Mouse (Mus musculus): ENCODE results near the gene BC016579. TPM values are rescaled to one million over a fixed set of nuclear protein-coding genes. Genes with fewer than 3 reads are reported as not detected.

Gene BC016579
- total and polyA plus RNA-seq, 3 experiments = 0.14 to 0.26 TPM; not detected in 1

Other genes starting within 250 kb of the BC016579 start
- 10 to 100 TPM; 39.9 to 67.3 TPM for gene Cd200, start 245.0 kb downstream of the BC016579 start, total RNA-seq (2021)
- 25.4 and 27.2 TPM in 2 replicates for gene Cd200, start 245.0 kb downstream of the BC016579 start, polyA plus RNA-seq (2012; rRNA removed)
- under 1 TPM in 1 of 2 experiments, not detected in 1; 0.14 TPM for gene Gm609, start 161.1 kb downstream of the BC016579 start, total RNA-seq (2021)
- not detected in 2 replicates for gene Gm609, start 161.1 kb downstream of the BC016579 start, polyA plus RNA-seq (2012; rRNA removed)
- gene Gm17783, start 122.0 kb downstream of the BC016579 start, total RNA-seq (2021) = not detected
- not detected in 2 replicates for gene Gm17783, start 122.0 kb downstream of the BC016579 start, polyA plus RNA-seq (2012; rRNA removed)
- not detected for gene Slc9c1, start 118.8 kb downstream of the BC016579 start, total RNA-seq (2021)
- gene Slc9c1, start 118.8 kb downstream of the BC016579 start, polyA plus RNA-seq (2012; rRNA removed) = not detected in 2 replicates
- under 1 TPM; 0.09 to 0.52 TPM for gene Gcsam, start 43.7 kb downstream of the BC016579 start, total RNA-seq (2021)
- not detected in 2 replicates for gene Gcsam, start 43.7 kb downstream of the BC016579 start, polyA plus RNA-seq (2012; rRNA removed)
- gene Tmprss7, start 39.6 kb upstream of the BC016579 start, total RNA-seq (2021) = under 1 TPM; 0.10 to 0.58 TPM
- gene Tmprss7, start 39.6 kb upstream of the BC016579 start, polyA plus RNA-seq (2012; rRNA removed) = 0.15 and 0.28 TPM in 2 replicates
- 1 to 10 TPM; 4.3 TPM for gene Tagln3, start 70.5 kb upstream of the BC016579 start, total RNA-seq (2021)
- gene Tagln3, start 70.5 kb upstream of the BC016579 start, polyA plus RNA-seq (2012; rRNA removed) = 0.88 and 1.8 TPM in 2 replicates
- gene Abhd10, start 88.9 kb upstream of the BC016579 start, total RNA-seq (2021) = 10 to 100 TPM; 16.0 to 26.7 TPM
- gene Abhd10, start 88.9 kb upstream of the BC016579 start, polyA plus RNA-seq (2012; rRNA removed) = 4.2 and 5.9 TPM in 2 replicates